Mouse (Mus musculus): ENCODE measurements around the gene Bhlhb9. TPM values are rescaled to one million over a fixed set of nuclear protein-coding genes. Genes with fewer than 3 reads are reported as not detected.
A peak's percentile ranks its signal among the peaks of the same experiment; 100 is the strongest.

The Bhlhb9 gene
- polyA plus RNA-seq, 1 experiment from 2014 or later: 16.1 TPM

DNA sequence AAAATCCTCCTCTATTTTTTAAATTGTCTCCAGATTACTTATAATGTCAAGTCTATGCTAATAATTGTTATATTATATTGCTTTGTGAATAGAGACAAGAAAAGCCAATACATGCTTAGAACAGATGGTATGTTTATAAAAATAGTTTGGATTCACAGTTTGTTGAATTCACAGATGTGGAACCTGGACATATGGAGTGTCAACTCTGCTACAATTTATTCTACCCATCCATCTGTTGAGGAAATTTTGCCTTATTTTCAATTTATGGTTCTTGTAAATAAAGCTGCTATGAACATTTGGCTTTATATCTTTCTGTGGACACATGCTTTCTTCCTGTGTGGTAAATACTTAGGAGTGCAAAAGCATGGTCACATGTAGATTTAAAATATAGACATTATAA is 131.2 kb downstream of the Bhlhb9 start:
- no peak overlapping the region for H3K4me2 ChIP-seq (replicated peaks; ENCODE audit: low read depth)
- H3K9me3 ChIP-seq (ENCODE audit: control insufficient read depth, low read length): no peaks in the 10 kb centered on the region
- no peak overlapping the region for H3K4me3 ChIP-seq (ENCODE audit: low read depth, low read length)
- DNase-seq (ENCODE audit: low spot score) (no peak), ATAC-seq (ENCODE audit: low FRiP score, low TSS enrichment) (no peak)
- H3K27me3 ChIP-seq (ENCODE audit: control insufficient read depth, insufficient read depth, low read length): no peaks in the 10 kb centered on the region
- TF ChIP-seq CTCF (IDR thresholded peaks at IDR 0.05; ENCODE audit: low read depth) (no peak), EP300 (optimal IDR thresholded peaks at IDR 0.05) (no peak)
- no peak overlapping the region for H3K27ac ChIP-seq (replicated peaks)
- H3K4me1 ChIP-seq (replicated peaks; ENCODE audit: control insufficient read depth, insufficient read depth): no peaks in the 10 kb centered on the region
- no peak overlapping the region for H3K9ac ChIP-seq (ENCODE audit: low read length)
- no peaks in the 10 kb centered on the region for H3K36me3 ChIP-seq (ENCODE audit: control insufficient read depth, insufficient read depth, low read length)

DNA sequence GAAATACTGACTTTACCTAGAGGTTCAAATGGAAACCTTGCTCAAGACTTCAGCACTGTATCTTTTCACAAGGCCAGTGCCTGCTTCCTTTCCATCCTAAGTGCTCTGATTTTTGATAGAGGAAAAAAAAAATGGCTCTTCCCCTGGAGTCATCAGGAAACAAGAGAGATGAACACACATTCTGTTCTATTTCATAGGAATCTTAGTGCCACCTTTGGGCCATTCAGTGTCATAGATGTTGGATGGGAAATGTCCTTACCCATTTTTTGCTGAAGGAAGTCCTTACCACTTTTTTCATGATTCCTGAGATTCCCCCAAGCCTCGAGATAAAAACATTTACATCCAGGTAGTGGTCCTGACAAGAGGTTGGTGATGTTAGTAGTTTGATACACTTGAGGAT is 139.1 kb downstream of the Bhlhb9 start:
- DNase-seq (ENCODE audit: low spot score): no peak
- Histone ChIP-seq H3K27me3 (ENCODE audit: control insufficient read depth, insufficient read depth, low read length) (no peaks in the 10 kb centered on the region), H3K36me3 (ENCODE audit: control insufficient read depth, insufficient read depth, low read length) (no peaks in the 10 kb centered on the region), H3K9ac (ENCODE audit: low read length) (no peak overlapping the region), H3K4me1 (replicated peaks; ENCODE audit: control insufficient read depth, insufficient read depth) (no peaks in the 10 kb centered on the region), H3K9me3 (ENCODE audit: control insufficient read depth, low read length) (no peaks in the 10 kb centered on the region), H3K4me3 (ENCODE audit: low read depth, low read length) (no peak overlapping the region), H3K4me2 (replicated peaks; ENCODE audit: low read depth) (no peak overlapping the region), H3K27ac (replicated peaks) (no peak overlapping the region)
- WGBS: 48% methylated on average over 1 of the region's 1 CpGs
- ATAC-seq (ENCODE audit: low FRiP score, low TSS enrichment): no peak
- no peak for TF ChIP-seq EP300 (optimal IDR thresholded peaks at IDR 0.05)
- TF ChIP-seq CTCF (IDR thresholded peaks at IDR 0.05; ENCODE audit: low read depth): 0 out of 2 replicates have a peak, but pooled peaks have one; percentile 2

MicroRNAs encoded within 50 kb of the gene (microRNA counts, 519-probe panel; counts per million panel counts)
- microRNA mmu-miR-1970: not detected

Small RNAs within 50 kb of the gene (microRNA-seq; reads per million reads assigned to microRNA genes)
- gene Mir1970: not detected

Other genes with a start within 250 kb of the Bhlhb9 start
- gene Nxf7, start 198.8 kb upstream of the Bhlhb9 start, polyA plus RNA-seq (2015; fragmentation: Nextera tagmentation; extraction: Ambion mirVana): 0.16 and 0.39 TPM in 2 replicates
- gene Prame, start 169.9 kb upstream of the Bhlhb9 start, polyA plus RNA-seq (2015; fragmentation: Nextera tagmentation; extraction: Ambion mirVana): not detected in 2 replicates
- 0.07 TPM in 1 of 2 replicates, not detected in the other for gene Tcp11x2, start 103.8 kb upstream of the Bhlhb9 start, polyA plus RNA-seq (2015; fragmentation: Nextera tagmentation; extraction: Ambion mirVana)
- not detected in 2 replicates for gene Tmsb15a, start 72.3 kb upstream of the Bhlhb9 start, polyA plus RNA-seq (2015; fragmentation: Nextera tagmentation; extraction: Ambion mirVana)
- gene Armcx5, start 54.9 kb upstream of the Bhlhb9 start, polyA plus RNA-seq (2015; fragmentation: Nextera tagmentation; extraction: Ambion mirVana): 6.5 TPM in 2 replicates
- 10.9 and 11.3 TPM in 2 replicates for gene Gprasp1, start 54.9 kb upstream of the Bhlhb9 start, polyA plus RNA-seq (2015; fragmentation: Nextera tagmentation; extraction: Ambion mirVana)
- gene Gprasp2, start 41.4 kb downstream of the Bhlhb9 start, polyA plus RNA-seq (2015; fragmentation: Nextera tagmentation; extraction: Ambion mirVana): 6.1 and 6.2 TPM in 2 replicates
- 24.2 and 27.0 TPM in 2 replicates for gene Arxes2, start 196.2 kb downstream of the Bhlhb9 start, polyA plus RNA-seq (2015; fragmentation: Nextera tagmentation; extraction: Ambion mirVana)
- gene Arxes1, start 235.8 kb downstream of the Bhlhb9 start, polyA plus RNA-seq (2015; fragmentation: Nextera tagmentation; extraction: Ambion mirVana): 11.3 and 11.6 TPM in 2 replicates

All from stomach, postnatal 0 days (tissue).